ENCODE assay signal across 19 mouse cellular contexts in the genomic region with DNA sequence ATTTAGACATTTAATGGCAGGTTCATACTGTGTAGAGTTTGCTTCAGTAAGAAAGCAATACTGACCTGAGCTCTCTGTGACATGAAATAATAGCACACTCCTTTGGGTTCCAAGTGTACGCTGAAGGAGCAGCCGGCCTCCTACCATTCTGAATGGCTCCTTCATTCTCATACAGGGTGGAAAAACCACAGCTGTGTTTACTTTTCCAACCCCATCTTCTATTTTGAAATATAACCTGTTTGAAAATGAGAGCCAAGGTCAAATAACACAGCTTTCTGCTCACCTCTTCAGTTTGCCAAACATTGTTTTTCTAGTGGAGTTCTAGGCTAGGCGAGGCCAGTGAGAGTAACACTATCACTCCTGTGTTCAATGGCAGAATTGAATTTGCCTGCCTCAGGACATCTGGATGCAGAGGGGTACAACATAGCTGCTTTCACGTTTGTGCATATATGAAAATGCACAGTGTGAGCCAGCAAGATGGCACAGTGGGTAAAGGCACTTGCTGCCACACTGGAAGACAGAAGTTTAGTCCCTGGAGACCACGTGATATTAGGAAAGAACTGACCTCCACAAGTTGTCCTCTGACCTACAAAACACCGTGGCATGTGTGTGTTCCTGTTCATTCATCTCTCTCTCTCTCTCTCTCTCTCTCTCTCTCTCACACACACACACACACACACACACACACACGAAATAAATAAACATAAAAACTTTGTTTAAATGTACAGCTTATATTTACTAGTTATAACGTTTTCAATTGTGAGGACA.
DNase-seq lines count a peak whose midpoint lies in the region; ATAC-seq lines count a peak whose summit lies in the region.
"Had no signal": no experiment of that assay in that cellular context is flagged by ENCODE, and none has a peak within 500 bp of the region (broad histone marks: within the 10 kb centered on the region; RNA-seq: fewer than 3 reads in every experiment).

No protein-coding gene starts in this region.

- ATAC-seq in embryonic facial prominence, embryonic 11.5 days (replicated peaks; ENCODE audit: insufficient number of reproducible peaks, low FRiP score, low TSS enrichment, low read depth) = no peak
- 0 out of 2 replicates have a peak, but pooled peaks have one; percentile 13 for ATAC-seq in liver, embryonic 16.5 days (ENCODE audit: low read depth)
- ATAC-seq in liver, embryonic 12.5 days = no peak
- peak; percentile 51; the same call in 1 of the 2 replicates for ATAC-seq in embryonic facial prominence, embryonic 15.5 days (ENCODE audit: insufficient number of reproducible peaks, low FRiP score, low TSS enrichment, low read depth)
- ATAC-seq in stomach, embryonic 14.5 days (ENCODE audit: insufficient number of reproducible peaks, insufficient read depth, low FRiP score, low read depth) = peak; percentile 78
- ATAC-seq: activated CD4-positive, CD25-positive, alpha-beta regulatory T cell, adult 4 months; forebrain, embryonic 16.5 days had no signal

- no peak overlapping the region for H3K27ac ChIP-seq in embryonic facial prominence, embryonic 11.5 days (replicated peaks; ENCODE audit: low read depth, low read length)
- no peak overlapping the region for H3K27ac ChIP-seq in embryonic facial prominence, embryonic 10.5 days (replicated peaks)
- no peak overlapping the region for H3K27ac ChIP-seq in liver, embryonic 16.5 days (ENCODE audit: low read length)
- no peak overlapping the region for H3K27ac ChIP-seq in liver, embryonic 12.5 days
- H3K27ac ChIP-seq in embryonic facial prominence, embryonic 15.5 days (replicated peaks) = no peak overlapping the region
- H3K27ac ChIP-seq in stomach, embryonic 14.5 days (ENCODE audit: low read length) = peak overlapping the region; percentile 11; the same call in 1 of the 2 replicates
- H3K27ac ChIP-seq: heart, adult 2 months; hindbrain, embryonic 12.5 days; liver, embryonic 14.5 days; midbrain, embryonic 12.5 days; neural tube, embryonic 15.5 days had no signal

- no peaks in the 10 kb centered on the region for H3K4me1 ChIP-seq in embryonic facial prominence, embryonic 11.5 days (ENCODE audit: control insufficient read depth, insufficient read depth, low read length)
- H3K4me1 ChIP-seq in embryonic facial prominence, embryonic 10.5 days = peaks cover 17% of the 10 kb centered on the region
- H3K4me1 ChIP-seq in liver, embryonic 16.5 days (ENCODE audit: control insufficient read depth, low read depth, low read length) = peaks cover 3% of the 10 kb centered on the region; the same call in 1 of the 2 replicates
- H3K4me1 ChIP-seq in liver, embryonic 12.5 days = no peaks in the 10 kb centered on the region
- no peaks in the 10 kb centered on the region for H3K4me1 ChIP-seq in embryonic facial prominence, embryonic 15.5 days
- 0 out of 2 replicates have a peak, but pooled peaks cover 2% of the 10 kb centered on the region for H3K4me1 ChIP-seq in stomach, embryonic 14.5 days (ENCODE audit: control insufficient read depth, insufficient read depth, low read length)

- H3K4me3 ChIP-seq in embryonic facial prominence, embryonic 11.5 days (ENCODE audit: low read depth, low read length) = no peak overlapping the region
- H3K4me3 ChIP-seq in embryonic facial prominence, embryonic 10.5 days = no peak overlapping the region
- no peak overlapping the region for H3K4me3 ChIP-seq in liver, embryonic 16.5 days (ENCODE audit: low read depth, low read length)
- no peak overlapping the region for H3K4me3 ChIP-seq in liver, embryonic 12.5 days
- no peak overlapping the region for H3K4me3 ChIP-seq in embryonic facial prominence, embryonic 15.5 days (replicated peaks)
- H3K4me3 ChIP-seq in stomach, embryonic 14.5 days (ENCODE audit: low read depth, low read length) = no peak overlapping the region
- H3K4me3 ChIP-seq: erythroblast, embryonic 14.5 days; heart, adult 2 months; hindbrain, embryonic 12.5 days; midbrain, embryonic 12.5 days; neural tube, embryonic 15.5 days had no signal

- no peak overlapping the region for H3K4me2 ChIP-seq in embryonic facial prominence, embryonic 11.5 days (ENCODE audit: low read depth, low read length)
- H3K4me2 ChIP-seq in liver, embryonic 16.5 days (ENCODE audit: low read depth, low read length) = no peak overlapping the region
- H3K4me2 ChIP-seq in liver, embryonic 12.5 days = no peak overlapping the region
- no peak overlapping the region for H3K4me2 ChIP-seq in embryonic facial prominence, embryonic 15.5 days (replicated peaks)
- H3K4me2 ChIP-seq in stomach, embryonic 14.5 days (replicated peaks; ENCODE audit: low read depth, low read length) = no peak overlapping the region
- H3K4me2 ChIP-seq: hindbrain, embryonic 12.5 days; midbrain, embryonic 12.5 days; neural tube, embryonic 15.5 days had no signal

- WGBS in embryonic facial prominence, embryonic 11.5 days = 57% methylated on average over 8 of the region's 8 CpGs
- 70% methylated on average over 8 of the region's 8 CpGs for WGBS in embryonic facial prominence, embryonic 10.5 days
- 64% methylated on average over 8 of the region's 8 CpGs for WGBS in liver, embryonic 16.5 days (ENCODE audit: insufficient replicate concordance)
- 70% methylated on average over 8 of the region's 8 CpGs for WGBS in liver, embryonic 12.5 days (ENCODE audit: insufficient replicate concordance)
- 65% methylated on average over 8 of the region's 8 CpGs for WGBS in embryonic facial prominence, embryonic 15.5 days
- 46% methylated on average over 8 of the region's 8 CpGs for WGBS in stomach, embryonic 14.5 days

- H3K36me3 ChIP-seq in embryonic facial prominence, embryonic 11.5 days (replicated peaks; ENCODE audit: control insufficient read depth, insufficient read depth, low read depth, low read length) = no peaks in the 10 kb centered on the region
- H3K36me3 ChIP-seq in embryonic facial prominence, embryonic 10.5 days (replicated peaks) = no peaks in the 10 kb centered on the region
- H3K36me3 ChIP-seq in liver, embryonic 16.5 days (ENCODE audit: control insufficient read depth, insufficient read depth) = no peaks in the 10 kb centered on the region
- no peaks in the 10 kb centered on the region for H3K36me3 ChIP-seq in liver, embryonic 12.5 days
- H3K36me3 ChIP-seq in embryonic facial prominence, embryonic 15.5 days = no peaks in the 10 kb centered on the region
- no peaks in the 10 kb centered on the region for H3K36me3 ChIP-seq in stomach, embryonic 14.5 days (ENCODE audit: control insufficient read depth, insufficient read depth, low read length)
- H3K36me3 ChIP-seq: hindbrain, embryonic 12.5 days; midbrain, embryonic 12.5 days; neural tube, embryonic 15.5 days had no signal

- H3K9ac ChIP-seq in embryonic facial prominence, embryonic 11.5 days (replicated peaks; ENCODE audit: low read length) = no peak overlapping the region
- no peak overlapping the region for H3K9ac ChIP-seq in liver, embryonic 16.5 days (ENCODE audit: low read depth, low read length)
- H3K9ac ChIP-seq in liver, embryonic 12.5 days = no peak overlapping the region
- H3K9ac ChIP-seq in embryonic facial prominence, embryonic 15.5 days = no peak overlapping the region
- no peak overlapping the region for H3K9ac ChIP-seq in stomach, embryonic 14.5 days (replicated peaks; ENCODE audit: low read depth, low read length)
- H3K9ac ChIP-seq: hindbrain, embryonic 12.5 days; liver, embryonic 14.5 days; midbrain, embryonic 12.5 days; neural tube, embryonic 15.5 days had no signal

- DNase-seq in embryonic facial prominence, embryonic 11.5 days (ENCODE audit: low spot score) = peak; percentile 47
- no peak for DNase-seq in embryonic facial prominence, embryonic 10.5 days (ENCODE audit: low spot score)
- no peak for DNase-seq in urinary bladder, postnatal 14 days (ENCODE audit: low spot score)
- no peak for DNase-seq in urinary bladder, postnatal 36 days (ENCODE audit: low spot score in 2 of 2)
- DNase-seq: cerebellum, postnatal 25 days; heart, adult 2 months; retina, postnatal 1 day; thymus, postnatal 14 days had no signal

- H3K9me3 ChIP-seq in embryonic facial prominence, embryonic 11.5 days (replicated peaks; ENCODE audit: control insufficient read depth, low read length) = no peaks in the 10 kb centered on the region
- no peaks in the 10 kb centered on the region for H3K9me3 ChIP-seq in embryonic facial prominence, embryonic 10.5 days
- no peaks in the 10 kb centered on the region for H3K9me3 ChIP-seq in liver, embryonic 16.5 days (replicated peaks; ENCODE audit: control insufficient read depth, low read length)
- no peaks in the 10 kb centered on the region for H3K9me3 ChIP-seq in liver, embryonic 12.5 days (replicated peaks)
- H3K9me3 ChIP-seq in embryonic facial prominence, embryonic 15.5 days (replicated peaks) = no peaks in the 10 kb centered on the region
- H3K9me3 ChIP-seq in stomach, embryonic 14.5 days (ENCODE audit: control insufficient read depth, low read depth, low read length) = no peaks in the 10 kb centered on the region
- H3K9me3 ChIP-seq: hindbrain, embryonic 12.5 days; midbrain, embryonic 12.5 days; neural tube, embryonic 15.5 days had no signal

- H3K27me3 ChIP-seq in embryonic facial prominence, embryonic 11.5 days (ENCODE audit: control insufficient read depth, insufficient read depth, low read length) = no peaks in the 10 kb centered on the region
- H3K27me3 ChIP-seq in embryonic facial prominence, embryonic 10.5 days (replicated peaks; ENCODE audit: low read depth, poor library complexity, severe bottlenecking) = no peaks in the 10 kb centered on the region
- no peaks in the 10 kb centered on the region for H3K27me3 ChIP-seq in liver, embryonic 16.5 days (ENCODE audit: control insufficient read depth, insufficient read depth, low read depth, low read length)
- no peaks in the 10 kb centered on the region for H3K27me3 ChIP-seq in liver, embryonic 12.5 days (replicated peaks)
- H3K27me3 ChIP-seq in embryonic facial prominence, embryonic 15.5 days = no peaks in the 10 kb centered on the region
- no peaks in the 10 kb centered on the region for H3K27me3 ChIP-seq in stomach, embryonic 14.5 days (ENCODE audit: control insufficient read depth, insufficient read depth, low read length)
- H3K27me3 ChIP-seq: hindbrain, embryonic 12.5 days; midbrain, embryonic 12.5 days; neural tube, embryonic 15.5 days had no signal

Comparison
In these comparisons a context has a peak if more than half of its experiments do, and no peak if none do; other contexts are left out.
1. ATAC-seq: peak in liver, embryonic 16.5 days (single experiment), embryonic facial prominence, embryonic 15.5 days (single experiment) and stomach, embryonic 14.5 days (single experiment); none in embryonic facial prominence, embryonic 11.5 days (single experiment) and liver, embryonic 12.5 days (single experiment).